Mouse (Mus musculus) forebrain, postnatal 0 days (tissue): ENCODE data around the gene Nfkbie. TPM values are rescaled to one million over a fixed set of nuclear protein-coding genes. Genes with fewer than 3 reads are reported as not detected.

Experiments
- ATAC-seq: fragments of 200-750 bp; cut with Nextera tagmentation; 2 replicates; pipeline ENCODE4 v1.8.0; 2017; ENCODE audit warnings: mild to moderate bottlenecking, moderate library complexity
- DNase-seq: peaks from one replicate; pipeline ENCODE4 v3.0.0-alpha.2; 2015
- H3K27ac ChIP-seq: fragments of 300-500 bp; sonication (generic); 2 replicates; pipeline ENCODE4 v1.5.1; 2014; ENCODE audit warnings: low read depth, mild to moderate bottlenecking, antibody characterized with exemption, low read length, moderate library complexity, mixed read lengths
- H3K27me3 ChIP-seq: fragments of 300-500 bp; sonication (generic); 2 replicates; pipeline ENCODE4 v1.6.1; 2014; ENCODE audit warnings: mild to moderate bottlenecking, low read length, mixed read lengths; ENCODE audit not compliant: insufficient read depth
- H3K36me3 ChIP-seq: fragments of 300-500 bp; sonication (generic); 2 replicates; pipeline ENCODE4 v1.6.1; 2014; ENCODE audit warnings: mild to moderate bottlenecking, moderate library complexity; ENCODE audit not compliant: insufficient read depth
- H3K4me1 ChIP-seq: fragments of 300-500 bp; sonication (generic); 2 replicates; pipeline ENCODE4 v1.6.1; 2014; ENCODE audit warnings: antibody characterized with exemption; ENCODE audit not compliant: insufficient read depth
- H3K4me2 ChIP-seq: fragments of 300-500 bp; sonication (generic); 2 replicates; pipeline ENCODE4 v1.6.1; 2014; ENCODE audit warnings: low read depth, mild to moderate bottlenecking, moderate library complexity
- H3K4me3 ChIP-seq: fragments of 300-500 bp; sonication (generic); 2 replicates; pipeline ENCODE4 v1.5.1; 2014; ENCODE audit warnings: low read depth, low read length, mixed read lengths
- H3K9ac ChIP-seq: fragments of 300-500 bp; sonication (generic); 2 replicates; pipeline ENCODE4 v1.6.1; 2014; ENCODE audit warnings: mild to moderate bottlenecking
- H3K9me3 ChIP-seq: fragments of 300-500 bp; sonication (generic); 2 replicates; pipeline ENCODE4 v1.6.1; 2016; ENCODE audit warnings: low read length
- CTCF ChIP-seq: sonication (generic); IDR thresholded peaks from 2 replicates; pipeline ENCODE4 v1.5.1; 2016; ENCODE audit warnings: antibody characterized with exemption, control low read depth, low read depth
- WGBS: fragments of 180-500 bp; shearing (Covaris S2); extraction: QIAGEN DNeasy Blood & Tissue Kit; methylation state at CpG from one replicate; pipeline ENCODE4 v1.1.7; 2014; 5-methylcytosine and 5-hydroxymethylcytosine counted together
- polyA plus RNA-seq: library from polyadenylated mRNA; unstranded; fragments of >200 nt; fragmentation: Nextera tagmentation; extraction: Ambion mirVana; gene quantifications from 2 replicates; pipeline ENCODE4 v1.2.1, GENCODE M21; 2015
- total RNA-seq: library from RNA; depleted of rRNA; stranded (reverse); fragments of >200 nt; gene quantifications from 2 replicates; pipeline ENCODE4 v1.2.3, GENCODE M21; 2014

Nfkbie gene
- total and polyA plus RNA-seq, 2 experiments from 2014 or later, result 2.7 to 2.8 TPM

GRCm38 (mm10) chr17:45593479-45593878 lies 38.0 kb downstream of the Nfkbie start:
- Histone ChIP-seq H3K4me2 (peak overlapping the region; percentile 89), H3K4me1 (peaks cover 28% of the 10 kb centered on the region), H3K9me3 (no peaks in the 10 kb centered on the region), H3K27ac (no peak overlapping the region), H3K4me3 (peak overlapping the region; percentile 3; the same call in 1 of the 2 replicates), H3K9ac (peak overlapping the region; percentile 31; the same call in 1 of the 2 replicates), H3K36me3 (peaks cover 8% of the 10 kb centered on the region), H3K27me3 (no peaks in the 10 kb centered on the region)
- DNase-seq (no peak), ATAC-seq (no peak)
- TF ChIP-seq CTCF, result peak; percentile 12; the same call in 1 of the 2 replicates
- WGBS, result 29% methylated on average over 8 of the region's 8 CpGs

GRCm38 (mm10) chr17:45594195-45594594 lies 38.7 kb downstream of the Nfkbie start:
- ATAC-seq (no peak), DNase-seq (no peak)
- Histone ChIP-seq H3K4me3 (peak overlapping the region; percentile 47), H3K27me3 (no peaks in the 10 kb centered on the region), H3K36me3 (peaks cover 8% of the 10 kb centered on the region), H3K27ac (no peak overlapping the region), H3K4me1 (peaks cover 28% of the 10 kb centered on the region), H3K9ac (peak overlapping the region; percentile 63), H3K4me2 (peak overlapping the region; percentile 89), H3K9me3 (no peaks in the 10 kb centered on the region)
- no peak for TF ChIP-seq CTCF
- 50% methylated on average over 8 of the region's 8 CpGs for WGBS

- Histone ChIP-seq H3K4me3 (peak overlapping the region; percentile 47), H3K27me3 (no peaks in the 10 kb centered on the region), H3K4me1 (peaks cover 28% of the 10 kb centered on the region), H3K4me2 (peak overlapping the region; percentile 89), H3K9me3 (no peaks in the 10 kb centered on the region), H3K9ac (peak overlapping the region; percentile 63), H3K27ac (peak overlapping the region; percentile 31), H3K36me3 (no peaks in the 10 kb centered on the region)
- DNase-seq (peak; percentile 76), ATAC-seq (peak; percentile 73)
- 2% methylated on average over 58 of the region's 58 CpGs for WGBS
- no peak; the same call in 1 of the 2 replicates for TF ChIP-seq CTCF
Observed at GRCm38 (mm10) chr17:45594881-45595735, 39.6 kb downstream of the Nfkbie start.

GRCm38 (mm10) chr17:45595736-45596390 lies 40.4 kb downstream of the Nfkbie start:
- peaks cover 28% of the 10 kb centered on the region for H3K4me1 ChIP-seq
- peak; percentile 18; the same call in 1 of the 2 replicates for ATAC-seq
- peak; percentile 45 for DNase-seq

GRCm38 (mm10) chr17:45596631-45597396 lies 41.3 kb downstream of the Nfkbie start:
- H3K4me3 ChIP-seq, result no peak overlapping the region
- H3K9ac ChIP-seq, result no peak overlapping the region
- no peaks in the 10 kb centered on the region for H3K36me3 ChIP-seq
- H3K27me3 ChIP-seq, result peaks cover 1% of the 10 kb centered on the region; the same call in 1 of the 2 replicates
- H3K4me2 ChIP-seq, result no peak overlapping the region
- H3K4me1 ChIP-seq, result peaks cover 28% of the 10 kb centered on the region
- ATAC-seq, result peak; percentile 53
- WGBS, result 26% methylated on average over 11 of the region's 11 CpGs
- DNase-seq, result peak; percentile 71
- H3K9me3 ChIP-seq, result no peaks in the 10 kb centered on the region
- TF ChIP-seq CTCF, result peak; percentile 66
- peak overlapping the region; percentile 29; the same call in 1 of the 2 replicates for H3K27ac ChIP-seq

More at GRCm38 (mm10) chr17:45595736-45596390, 40.4 kb downstream of the Nfkbie start:
- no peak for TF ChIP-seq CTCF
- no peaks in the 10 kb centered on the region for H3K9me3 ChIP-seq
- H3K4me2 ChIP-seq, result peak overlapping the region; percentile 89
- 6% methylated on average over 23 of the region's 23 CpGs for WGBS
- H3K36me3 ChIP-seq, result no peaks in the 10 kb centered on the region
- peak overlapping the region; percentile 31 for H3K27ac ChIP-seq
- H3K9ac ChIP-seq, result peak overlapping the region; percentile 63
- peak overlapping the region; percentile 47 for H3K4me3 ChIP-seq
- no peaks in the 10 kb centered on the region; the same call in 1 of the 2 replicates for H3K27me3 ChIP-seq

GRCm38 (mm10) chr17:45597787-45598186 lies 42.3 kb downstream of the Nfkbie start:
- ATAC-seq (no peak), DNase-seq (peak; percentile 61)
- H3K4me2 ChIP-seq, result no peak overlapping the region
- H3K9me3 ChIP-seq, result no peaks in the 10 kb centered on the region
- 32% methylated on average over 3 of the region's 3 CpGs for WGBS
- no peak overlapping the region for H3K9ac ChIP-seq
- H3K27ac ChIP-seq, result no peak overlapping the region
- H3K36me3 ChIP-seq, result no peaks in the 10 kb centered on the region
- TF ChIP-seq CTCF, result no peak
- H3K4me3 ChIP-seq, result no peak overlapping the region
- peaks cover 20% of the 10 kb centered on the region for H3K4me1 ChIP-seq
- H3K27me3 ChIP-seq, result peaks cover 7% of the 10 kb centered on the region; the same call in 1 of the 2 replicates
